Mouse (Mus musculus): ENCODE measurements around the gene Rapgef2. TPM values are rescaled to one million over a fixed set of nuclear protein-coding genes. Genes with fewer than 3 reads are reported as not detected.
"Not testable (repeated sequence)": the region's sequence is repeated elsewhere in the genome, so short reads cannot be mapped to it uniquely, and the experiment has no call there.

The Rapgef2 gene
- total RNA-seq, 2 experiments from 2014 or later, result 33.2 to 35.3 TPM

- no peak for DNase-seq (ENCODE audit: low spot score in 2 of 2)
Measured at GRCm38 (mm10) chr3:79108246-79108645, 178.1 kb downstream of the Rapgef2 start.

- no peak for DNase-seq (ENCODE audit: low spot score in 2 of 2)
Measured at GRCm38 (mm10) chr3:79106360-79106759, 180.0 kb downstream of the Rapgef2 start.

- no peak for DNase-seq (ENCODE audit: low spot score in 2 of 2)
Measured at GRCm38 (mm10) chr3:79103604-79104003, 182.7 kb downstream of the Rapgef2 start.

GRCm38 (mm10) chr3:79101737-79102136 is 184.6 kb downstream of the Rapgef2 start:
- no peak for DNase-seq (ENCODE audit: low spot score in 2 of 2)

- DNase-seq (ENCODE audit: low spot score in 2 of 2), result no peak
Measured at GRCm38 (mm10) chr3:79100831-79101230, 185.5 kb downstream of the Rapgef2 start.

GRCm38 (mm10) chr3:79089091-79089490 is 197.2 kb downstream of the Rapgef2 start:
- DNase-seq (ENCODE audit: low spot score in 2 of 2), result no peak

- DNase-seq (ENCODE audit: low spot score in 2 of 2), result no peak
Measured at GRCm38 (mm10) chr3:79088461-79088860, 197.9 kb downstream of the Rapgef2 start.

- no peak for DNase-seq (ENCODE audit: low spot score in 2 of 2)
Measured at GRCm38 (mm10) chr3:79086282-79086681, 200.0 kb downstream of the Rapgef2 start.

- no peak for DNase-seq (ENCODE audit: low spot score in 2 of 2)
Measured at GRCm38 (mm10) chr3:79083881-79084280, 202.4 kb downstream of the Rapgef2 start.

- DNase-seq (ENCODE audit: low spot score in 2 of 2), result no peak
Measured at GRCm38 (mm10) chr3:79083030-79083429, 203.3 kb downstream of the Rapgef2 start.

GRCm38 (mm10) chr3:79079076-79079475 is 207.2 kb downstream of the Rapgef2 start:
- no peak for DNase-seq (ENCODE audit: low spot score in 2 of 2)

- no peak for DNase-seq (ENCODE audit: low spot score in 2 of 2)
Measured at GRCm38 (mm10) chr3:79074970-79075369, 211.3 kb downstream of the Rapgef2 start.

- DNase-seq (ENCODE audit: low spot score in 2 of 2), result no peak
Measured at GRCm38 (mm10) chr3:79073541-79074244, 212.6 kb downstream of the Rapgef2 start.

GRCm38 (mm10) chr3:79071561-79071960 is 214.8 kb downstream of the Rapgef2 start:
- no peak for DNase-seq (ENCODE audit: low spot score in 2 of 2)

- DNase-seq (ENCODE audit: low spot score in 2 of 2), result no peak
Measured at GRCm38 (mm10) chr3:79069891-79070290, 216.4 kb downstream of the Rapgef2 start.

GRCm38 (mm10) chr3:79068976-79069375 is 217.3 kb downstream of the Rapgef2 start:
- DNase-seq (ENCODE audit: low spot score in 2 of 2), result no peak

GRCm38 (mm10) chr3:79066455-79067055 is 219.8 kb downstream of the Rapgef2 start:
- DNase-seq (ENCODE audit: low spot score in 2 of 2), result no peak

- DNase-seq (ENCODE audit: low spot score in 2 of 2), result no peak
Measured at GRCm38 (mm10) chr3:79064096-79064495, 222.2 kb downstream of the Rapgef2 start.

GRCm38 (mm10) chr3:79061426-79061825 is 224.9 kb downstream of the Rapgef2 start:
- no peak for DNase-seq (ENCODE audit: low spot score in 2 of 2)

GRCm38 (mm10) chr3:79058491-79058890 is 227.8 kb downstream of the Rapgef2 start:
- DNase-seq (ENCODE audit: low spot score in 2 of 2), result not testable (repeated sequence)

GRCm38 (mm10) chr3:79045251-79045650 is 241.1 kb downstream of the Rapgef2 start:
- DNase-seq (ENCODE audit: low spot score in 2 of 2), result no peak

- no peak for DNase-seq (ENCODE audit: low spot score in 2 of 2)
Measured at GRCm38 (mm10) chr3:79042973-79043372, 243.3 kb downstream of the Rapgef2 start.
